Mouse (Mus musculus) stomach, postnatal 0 days (tissue): ENCODE results near the gene Sema6d.

Experiments
- CTCF ChIP-seq: IDR thresholded peaks from 2 replicates; pipeline ENCODE4 v1.5.1; 2016; ENCODE audit warnings: antibody characterized with exemption, low read depth, mild to moderate bottlenecking, moderate library complexity
- EP300 ChIP-seq: optimal IDR thresholded peaks from 2 replicates; pipeline ENCODE3; 2016; ENCODE audit warnings: antibody characterized with exemption

DNA sequence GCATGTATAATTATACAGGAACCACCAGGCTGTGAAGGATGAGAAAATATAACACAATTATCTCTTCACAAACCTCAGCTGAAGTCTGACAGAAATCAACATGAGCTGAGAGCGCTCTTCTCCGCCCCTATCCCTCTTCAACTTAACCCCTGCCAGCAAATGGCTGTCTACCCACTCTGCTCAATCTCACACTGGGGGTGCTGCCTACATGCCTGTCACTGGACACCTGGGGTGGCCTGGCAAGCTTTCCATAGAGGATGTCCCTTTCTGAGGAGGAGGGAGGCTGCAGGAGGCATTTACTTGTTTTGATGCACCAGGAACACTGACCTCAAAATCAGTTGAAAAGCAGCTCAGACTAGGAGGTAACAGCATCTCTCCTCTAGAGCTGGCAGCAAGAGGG lies 472.3 kb downstream of the Sema6d start:
- TF ChIP-seq CTCF = no peak
- TF ChIP-seq EP300 = no peak
